In genomic region chr5:106694683-106695082, GRCm38 (mm10) we compare ENCODE assay signal across 8 mouse cellular contexts. TPM values are rescaled to one million over a fixed set of nuclear protein-coding genes. Genes with fewer than 3 reads are reported as not detected.
DNase-seq lines count a peak whose midpoint lies in the region; ATAC-seq lines count a peak whose summit lies in the region.
"Had no signal": no experiment of that assay in that cellular context is flagged by ENCODE, and none has a peak within 500 bp of the region (broad histone marks: within the 10 kb centered on the region; RNA-seq: fewer than 3 reads in every experiment).

No protein-coding gene starts in this region.

- H3K36me3 ChIP-seq in lung, embryonic 16.5 days (ENCODE audit: control insufficient read depth, insufficient read depth, low read length): no peaks in the 10 kb centered on the region
- H3K36me3 ChIP-seq in forebrain, embryonic 15.5 days: no peaks in the 10 kb centered on the region
- H3K36me3 ChIP-seq in liver, embryonic 12.5 days: peaks cover 33% of the 10 kb centered on the region
- no peaks in the 10 kb centered on the region for H3K36me3 ChIP-seq in stomach, embryonic 16.5 days (ENCODE audit: control insufficient read depth, insufficient read depth, low read length)

- DNase-seq in lung, postnatal 10 days: no peak
- no peak for DNase-seq in cerebellum, postnatal 14 days
- DNase-seq in adrenal gland, adult 8-10 months: no peak
- DNase-seq: thymus, postnatal 14 days had no signal

- peak overlapping the region; percentile 99; the same call in 1 of the 2 replicates for H3K9ac ChIP-seq in lung, embryonic 16.5 days (ENCODE audit: low read length)
- H3K9ac ChIP-seq in forebrain, embryonic 15.5 days (replicated peaks): 0 out of 2 replicates have a peak overlapping the region, but pooled peaks have one; percentile 90
- H3K9ac ChIP-seq in liver, embryonic 12.5 days: peak overlapping the region; percentile 97
- no peak overlapping the region for H3K9ac ChIP-seq in stomach, embryonic 16.5 days (ENCODE audit: low read length)

- WGBS in lung, embryonic 16.5 days: 90% methylated on average over 1 of the region's 1 CpGs
- 87% methylated on average over 1 of the region's 1 CpGs for WGBS in forebrain, embryonic 15.5 days
- 84% methylated on average over 1 of the region's 1 CpGs for WGBS in liver, embryonic 12.5 days (ENCODE audit: insufficient replicate concordance)
- 100% methylated on average over 1 of the region's 1 CpGs for WGBS in stomach, embryonic 16.5 days

- ATAC-seq in lung, embryonic 16.5 days (ENCODE audit: low read depth): no peak
- no peak for ATAC-seq in forebrain, embryonic 15.5 days (replicated peaks)
- no peak for ATAC-seq in liver, embryonic 12.5 days
- ATAC-seq in stomach, embryonic 16.5 days (ENCODE audit: insufficient read depth, low FRiP score): no peak

- H3K4me3 ChIP-seq in lung, embryonic 16.5 days (ENCODE audit: low read length): peak overlapping the region; percentile 87
- H3K4me3 ChIP-seq in forebrain, embryonic 15.5 days: peak overlapping the region; percentile 78
- peak overlapping the region; percentile 91 for H3K4me3 ChIP-seq in liver, embryonic 12.5 days
- peak overlapping the region; percentile 64 for H3K4me3 ChIP-seq in stomach, embryonic 16.5 days (replicated peaks; ENCODE audit: low read length)

- H3K27ac ChIP-seq in lung, embryonic 16.5 days (ENCODE audit: low read length): no peak overlapping the region
- H3K27ac ChIP-seq in forebrain, embryonic 15.5 days (replicated peaks): no peak overlapping the region
- H3K27ac ChIP-seq in liver, embryonic 12.5 days: peak overlapping the region; percentile 54; the same call in 1 of the 2 replicates
- H3K27ac ChIP-seq in stomach, embryonic 16.5 days (ENCODE audit: low read length): no peak overlapping the region

- H3K9me3 ChIP-seq in lung, embryonic 16.5 days (ENCODE audit: control insufficient read depth, low read length): no peaks in the 10 kb centered on the region
- H3K9me3 ChIP-seq in forebrain, embryonic 15.5 days: no peaks in the 10 kb centered on the region
- H3K9me3 ChIP-seq in liver, embryonic 12.5 days (replicated peaks): no peaks in the 10 kb centered on the region
- no peaks in the 10 kb centered on the region for H3K9me3 ChIP-seq in stomach, embryonic 16.5 days (replicated peaks; ENCODE audit: control insufficient read depth, low read length)

- peaks cover 13% of the 10 kb centered on the region for H3K4me1 ChIP-seq in lung, embryonic 16.5 days (replicated peaks; ENCODE audit: control insufficient read depth, insufficient read depth, low read length)
- H3K4me1 ChIP-seq in forebrain, embryonic 15.5 days: peaks cover 32% of the 10 kb centered on the region
- H3K4me1 ChIP-seq in liver, embryonic 12.5 days: peaks cover 43% of the 10 kb centered on the region
- peaks cover 12% of the 10 kb centered on the region; the same call in 1 of the 2 replicates for H3K4me1 ChIP-seq in stomach, embryonic 16.5 days (ENCODE audit: control insufficient read depth, insufficient read depth, low read length)

- H3K27me3 ChIP-seq in lung, embryonic 16.5 days (ENCODE audit: control insufficient read depth, insufficient read depth, low read depth, low read length): no peaks in the 10 kb centered on the region
- H3K27me3 ChIP-seq in forebrain, embryonic 15.5 days: no peaks in the 10 kb centered on the region
- H3K27me3 ChIP-seq in liver, embryonic 12.5 days (replicated peaks): no peaks in the 10 kb centered on the region
- H3K27me3 ChIP-seq in stomach, embryonic 16.5 days (ENCODE audit: control insufficient read depth, insufficient read depth, low read length): no peaks in the 10 kb centered on the region

- H3K4me2 ChIP-seq in lung, embryonic 16.5 days (ENCODE audit: low read depth, low read length): peak overlapping the region; percentile 65
- peak overlapping the region; percentile 75 for H3K4me2 ChIP-seq in forebrain, embryonic 15.5 days (replicated peaks)
- peak overlapping the region; percentile 83 for H3K4me2 ChIP-seq in liver, embryonic 12.5 days
- H3K4me2 ChIP-seq in stomach, embryonic 16.5 days (ENCODE audit: low read depth, low read length): peak overlapping the region; percentile 87

RNA-seq across cellular contexts. Expression of gene Zfp644, which starts 2.4 kb away (rescaled TPM):
- polyA plus RNA-seq in lung, embryonic 16.5 days (2015; fragmentation: Nextera tagmentation; extraction: Ambion mirVana): 61.5 and 65.4 TPM in 2 replicates
- 77.8 and 86.8 TPM in 2 replicates for polyA plus RNA-seq in forebrain, embryonic 15.5 days (2015; fragmentation: Nextera tagmentation; extraction: Ambion mirVana)
- polyA plus RNA-seq in liver, embryonic 12.5 days (2016; fragmentation: Nextera tagmentation; extraction: Ambion mirVana): 23.2 and 26.3 TPM in 2 replicates
- polyA plus RNA-seq in stomach, embryonic 16.5 days (2015; fragmentation: Nextera tagmentation; extraction: Ambion mirVana): 40.5 and 47.0 TPM in 2 replicates
- total RNA-seq in adrenal gland, adult 8-10 months (2022): 10 to 100 TPM; 53.2 to 94.2 (median 70.1) TPM
